Mouse (Mus musculus) liver, embryonic 14.5 days (tissue): ENCODE measurements around the gene Apoc2. TPM values are rescaled to one million over a fixed set of nuclear protein-coding genes. Genes with fewer than 3 reads are reported as not detected.
A peak's percentile ranks its signal among the peaks of the same experiment; 100 is the strongest.

Source experiments
- ATAC-seq: fragments of 200-750 bp; cut with Nextera tagmentation; 2 replicates; pipeline ENCODE4 v1.8.0; 2017; ENCODE audit warnings: moderate number of reproducible peaks, mild to moderate bottlenecking, moderate library complexity; ENCODE audit not compliant: insufficient read depth
- DNase-seq, 3 experiments: peaks; one replicate each; pipeline ENCODE4 v3.0.0-alpha.2; 2012 to 2013; ENCODE audit warnings: low read depth in 3 of 3, low spot score in 3 of 3
- H3K27ac ChIP-seq: fragments of 300-500 bp; sonication (generic); 2 replicates; pipeline ENCODE4 v1.5.1; 2014; ENCODE audit warnings: moderate library complexity, mild to moderate bottlenecking, control low read depth, inconsistent platforms
- H3K27me3 ChIP-seq: fragments of 300-500 bp; sonication (generic); 2 replicates; pipeline ENCODE4 v1.6.1; 2014; ENCODE audit warnings: mild to moderate bottlenecking, low read length, moderate library complexity; ENCODE audit not compliant: control insufficient read depth, insufficient read depth
- H3K36me3 ChIP-seq: fragments of 300-500 bp; sonication (generic); replicated peaks from 2 replicates; pipeline ENCODE4 v1.6.1; 2014; ENCODE audit warnings: low read depth; ENCODE audit not compliant: control insufficient read depth, insufficient read depth
- H3K4me1 ChIP-seq, 2 experiments: fragments of 200-500 bp in 1 of 2; fragments of 300-500 bp in 1 of 2; sonication (generic) in 1 of 2; replicated peaks; 2 replicates each; pipeline ENCODE4 v1.6.1; 2012 to 2014; ENCODE audit warnings: antibody characterized with exemption in 1 of 2, inconsistent platforms in 1 of 2, low read length in 1 of 2; ENCODE audit not compliant: control insufficient read depth in 2 of 2, insufficient read depth in 2 of 2
- H3K4me2 ChIP-seq: fragments of 300-500 bp; sonication (generic); 2 replicates; pipeline ENCODE4 v1.6.1; 2014; ENCODE audit warnings: low read depth, mild to moderate bottlenecking, control low read depth, moderate library complexity
- H3K4me3 ChIP-seq, 2 experiments: fragments of 200-500 bp in 1 of 2; fragments of 300-500 bp in 1 of 2; sonication (generic) in 1 of 2; 2 replicates each; pipeline ENCODE4 v1.5.1; 2012 to 2014; ENCODE audit warnings: low read depth in 2 of 2, low read length in 2 of 2, mild to moderate bottlenecking in 2 of 2, control low read depth in 1 of 2, inconsistent platforms in 1 of 2, moderate library complexity in 1 of 2; ENCODE audit not compliant: insufficient read depth in 1 of 2
- H3K9ac ChIP-seq: fragments of 300-500 bp; sonication (generic); replicated peaks from 2 replicates; pipeline ENCODE4 v1.6.1; 2014; ENCODE audit warnings: mild to moderate bottlenecking, control low read depth, moderate library complexity
- H3K9me3 ChIP-seq: fragments of 300-500 bp; sonication (generic); 2 replicates; pipeline ENCODE4 v1.6.1; 2016; ENCODE audit warnings: low read length, mixed read lengths; ENCODE audit not compliant: control insufficient read depth
- CTCF ChIP-seq: IDR thresholded peaks from 2 replicates; pipeline ENCODE4 v1.5.1; 2016; ENCODE audit warnings: antibody characterized with exemption, low read depth, control low read depth
- EP300 ChIP-seq: IDR thresholded peaks from 2 replicates; pipeline ENCODE4 v1.6.1; 2016; ENCODE audit warnings: antibody characterized with exemption, low read depth
- WGBS: fragments of 180-500 bp; shearing (Covaris S2); extraction: QIAGEN DNeasy Blood & Tissue Kit; methylation state at CpG from one replicate; pipeline ENCODE4 v1.1.7; 2014; ENCODE audit not compliant: insufficient replicate concordance; 5-methylcytosine and 5-hydroxymethylcytosine counted together
- polyA plus RNA-seq, 2 experiments: library from polyadenylated mRNA; depleted of rRNA in 1 of 2; stranded (reverse) in 1 of 2; unstranded in 1 of 2; fragments of >200 nt; fragmentation: Nextera tagmentation in 1 of 2; extraction: Ambion mirVana in 1 of 2; gene quantifications; 2 replicates each; pipeline versions ENCODE4 v1.2.1 to v1.2.3; 2012 to 2014

Apoc2 gene
- polyA plus RNA-seq, 2 experiments: 494 to 1,023 TPM

GRCm38 (mm10) chr7:19705271-19705670 is 27.5 kb upstream of the Apoc2 start:
- H3K4me3 ChIP-seq: no peak overlapping the region
- H3K36me3 ChIP-seq: peaks cover 25% of the 10 kb centered on the region
- no peak overlapping the region for H3K27ac ChIP-seq
- no peaks in the 10 kb centered on the region for H3K9me3 ChIP-seq
- H3K4me2 ChIP-seq: no peak overlapping the region
- peaks cover 3 to 6% of the 10 kb centered on the region in 2 experiments; a peak in 3 of 4 replicates for H3K4me1 ChIP-seq
- TF ChIP-seq CTCF (no peak), EP300 (no peak)
- no peaks in the 10 kb centered on the region for H3K27me3 ChIP-seq
- WGBS: 80% methylated on average over 7 of the region's 7 CpGs
- H3K9ac ChIP-seq: no peak overlapping the region
- ATAC-seq: no peak
- no peak for DNase-seq

GRCm38 (mm10) chr7:19704475-19704874 is 26.7 kb upstream of the Apoc2 start:
- no peaks in the 10 kb centered on the region for H3K9me3 ChIP-seq
- H3K4me2 ChIP-seq: no peak overlapping the region
- no peak overlapping the region for H3K4me3 ChIP-seq
- H3K9ac ChIP-seq: no peak overlapping the region
- H3K4me1 ChIP-seq: peaks cover 4 to 13% of the 10 kb centered on the region in 2 experiments; a peak in 3 of 4 replicates
- no peak for ATAC-seq
- DNase-seq: no peak
- no peaks in the 10 kb centered on the region for H3K27me3 ChIP-seq
- 77% methylated on average over 4 of the region's 4 CpGs for WGBS
- TF ChIP-seq CTCF (no peak), EP300 (no peak)
- no peak overlapping the region for H3K27ac ChIP-seq
- peaks cover 21% of the 10 kb centered on the region for H3K36me3 ChIP-seq

GRCm38 (mm10) chr7:19702859-19703555 is 25.3 kb upstream of the Apoc2 start:
- no peak overlapping the region for H3K9ac ChIP-seq
- H3K9me3 ChIP-seq: no peaks in the 10 kb centered on the region
- TF ChIP-seq CTCF (no peak), EP300 (no peak)
- no peak overlapping the region for H3K4me3 ChIP-seq
- 77% methylated on average over 16 of the region's 16 CpGs for WGBS
- no peak for ATAC-seq
- no peaks in the 10 kb centered on the region for H3K27me3 ChIP-seq
- no peak for DNase-seq
- H3K36me3 ChIP-seq: peaks cover 10% of the 10 kb centered on the region
- H3K4me2 ChIP-seq: no peak overlapping the region
- H3K4me1 ChIP-seq: peaks cover 7 to 22% of the 10 kb centered on the region in 2 experiments
- H3K27ac ChIP-seq: no peak overlapping the region

- no peak for DNase-seq
- H3K36me3 ChIP-seq: peaks cover 11% of the 10 kb centered on the region
- H3K9me3 ChIP-seq: no peaks in the 10 kb centered on the region
- H3K9ac ChIP-seq: no peak overlapping the region
- H3K4me1 ChIP-seq: peaks cover 7 to 23% of the 10 kb centered on the region in 2 experiments
- WGBS: 22% methylated on average over 22 of the region's 22 CpGs
- no peaks in the 10 kb centered on the region for H3K27me3 ChIP-seq
- ATAC-seq: peak; percentile 75
- H3K4me3 ChIP-seq: no peak overlapping the region
- H3K4me2 ChIP-seq: no peak overlapping the region; the same call in 1 of the 2 replicates
- no peak for TF ChIP-seq EP300
- peak; percentile 82 for TF ChIP-seq CTCF
- H3K27ac ChIP-seq: peak overlapping the region; percentile 53
Measured at GRCm38 (mm10) chr7:19701069-19701761, 23.5 kb upstream of the Apoc2 start.

- H3K4me2 ChIP-seq: peak overlapping the region; percentile 16; the same call in 1 of the 2 replicates
- peaks cover 11% of the 10 kb centered on the region for H3K36me3 ChIP-seq
Measured at GRCm38 (mm10) chr7:19700299-19701068, 22.7 kb upstream of the Apoc2 start.

More at GRCm38 (mm10) chr7:19700299-19701068, 22.7 kb upstream of the Apoc2 start:
- Histone ChIP-seq H3K9me3 (no peaks in the 10 kb centered on the region), H3K4me3 (no peak overlapping the region), H3K4me1 (peaks cover 8 to 29% of the 10 kb centered on the region in 2 experiments), H3K9ac (no peak overlapping the region), H3K27ac (no peak overlapping the region; the same call in 1 of the 2 replicates), H3K27me3 (no peaks in the 10 kb centered on the region)
- 48% methylated on average over 12 of the region's 12 CpGs for WGBS
- peak; percentile 17; the same call in 1 of the 2 replicates for ATAC-seq
- no peak for DNase-seq
- no peak for TF ChIP-seq EP300
- no peak for TF ChIP-seq CTCF
